Mouse (Mus musculus) layer of hippocampus, postnatal 14 days (tissue): Measurements from ENCODE around the gene Aup1. TPM values are rescaled to one million over a fixed set of nuclear protein-coding genes. Genes with fewer than 3 reads are reported as not detected.

Source experiments
- DNase-seq, 2 experiments: peaks; one replicate each; pipeline ENCODE4 v3.0.0; 2021 to 2022; ENCODE audit warnings: low spot score in 2 of 2, mixed read lengths in 1 of 2
- microRNA-seq, 2 experiments: library from miRNA; unstranded; fragments of <30 nt; microRNA quantifications; one replicate each; pipeline ENCODE4 v1.2.0; 2021
- total RNA-seq, 2 experiments: library from RNA; stranded (reverse); gene quantifications; 2 replicates each; pipeline ENCODE4 v1.2.3; 2021

Aup1 gene
- total RNA-seq, 2 experiments from 2014 or later: 108 to 116 TPM

DNA sequence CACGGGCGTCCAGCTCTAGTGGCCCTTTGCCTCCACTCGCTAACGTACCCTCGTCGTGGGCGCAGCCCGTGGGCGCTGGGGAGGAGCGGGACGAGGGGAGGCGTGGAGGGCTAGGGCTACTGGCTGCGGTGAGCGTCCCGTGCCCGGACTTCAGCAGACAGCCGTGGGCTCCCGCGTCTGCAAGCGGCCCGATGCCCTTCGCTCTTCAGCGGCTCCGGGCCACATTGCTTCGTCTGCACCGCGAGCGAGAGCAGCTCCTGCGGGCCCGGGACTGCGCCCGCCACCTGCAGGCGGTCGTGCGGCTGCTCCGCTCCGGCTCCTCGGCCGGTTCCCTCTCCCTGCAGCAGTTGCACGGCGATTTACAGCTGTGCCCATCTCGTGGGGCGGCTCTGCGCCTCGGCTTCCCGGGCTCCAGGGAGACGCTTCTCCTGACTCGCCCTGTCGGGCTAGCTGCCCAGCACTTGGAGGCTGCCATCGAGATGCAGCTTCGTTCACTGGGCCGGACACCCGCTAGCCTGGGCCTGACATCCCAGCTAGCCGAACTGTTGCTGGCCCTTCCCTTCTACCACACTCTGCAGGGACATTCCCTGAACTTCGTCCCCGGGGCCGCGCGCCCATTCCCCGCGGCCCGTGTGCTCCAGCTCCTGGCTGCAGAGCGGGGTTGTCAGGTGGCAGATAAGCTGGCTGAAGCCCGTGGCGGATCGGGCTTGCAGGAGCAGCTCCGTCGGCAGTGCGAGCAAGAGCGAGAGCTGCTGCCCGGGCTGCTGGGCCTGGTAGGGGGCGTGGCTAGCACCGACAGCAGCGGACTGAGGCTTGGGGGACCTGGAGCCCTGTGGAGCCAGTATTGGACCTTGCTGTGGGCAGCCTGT lies 47.6 kb downstream of the Aup1 start:
- peak in 1 of 2 experiments; percentile 58 for DNase-seq

DNA sequence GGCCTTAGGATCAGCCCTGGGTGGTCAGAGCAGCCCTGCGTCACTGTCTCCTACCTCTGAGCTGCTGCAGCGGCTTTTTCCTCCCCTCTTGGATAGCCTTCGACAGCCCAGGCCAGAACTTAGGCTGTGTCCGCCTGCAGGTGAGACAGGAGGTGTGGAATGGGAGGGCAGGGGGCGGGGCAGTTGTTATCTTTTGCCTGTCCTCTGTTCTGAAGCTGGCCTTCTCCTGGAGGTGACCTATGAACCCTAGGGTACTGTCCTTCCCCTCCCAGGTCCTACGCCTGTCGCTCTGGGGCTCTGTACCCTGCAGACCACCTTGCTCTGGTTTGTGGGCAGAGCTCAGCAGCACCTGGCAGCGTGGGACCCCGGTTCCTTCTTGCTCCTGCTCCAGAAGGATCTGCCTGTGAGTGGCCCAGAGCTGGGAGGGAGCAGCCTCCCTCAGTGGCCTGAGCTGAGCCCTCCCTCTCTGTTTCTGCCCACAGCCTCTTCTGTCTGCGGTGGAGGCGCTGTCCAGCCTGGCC lies 48.9 kb downstream of the Aup1 start:
- no peak for DNase-seq

GRCm38 (mm10) chr6:83104158-83104557 lies 49.8 kb downstream of the Aup1 start:
- peak; percentile 24 to 77 for DNase-seq

Small RNA genes lying within 50 kb of the gene (microRNA-seq; reads per million reads assigned to microRNA genes)
- gene Mir3470a: 0 reads per million in 2 experiments
- gene Mir7040: 0 reads per million in 2 experiments

Other genes starting within 250 kb of the Aup1 start
- 10 to 100 TPM; 43.4 to 44.2 TPM for gene Sema4f, start 114.8 kb upstream of the Aup1 start, total RNA-seq
- gene M1ap, start 107.6 kb upstream of the Aup1 start, total RNA-seq: under 1 TPM in 1 of 2 experiments, not detected in 1; 0.44 TPM
- gene Dok1, start 21.1 kb upstream of the Aup1 start, total RNA-seq: 1 to 10 TPM; 3.1 to 3.3 TPM
- gene Loxl3, start 20.3 kb upstream of the Aup1 start, total RNA-seq: 1 to 10 TPM; 2.3 to 3.8 TPM
- 10 to 100 TPM; 55.7 to 60.1 TPM for gene Htra2, start 752 bp downstream of the Aup1 start, total RNA-seq
- gene Dqx1, start 3.3 kb downstream of the Aup1 start, total RNA-seq: under 1 TPM; 0.48 to 0.74 TPM
- gene Tlx2, start 15.8 kb downstream of the Aup1 start, total RNA-seq: not detected
- 10 to 100 TPM; 23.3 to 27.0 TPM for gene Pcgf1, start 23.3 kb downstream of the Aup1 start, total RNA-seq
- gene Lbx2, start 31.8 kb downstream of the Aup1 start, total RNA-seq: not detected
- gene Ccdc142, start 47.1 kb downstream of the Aup1 start, total RNA-seq: 10 to 100 TPM in 1 of 2 experiments, 1 to 10 TPM in 1; 6.8 to 11.7 TPM
- 1 to 10 TPM; 5.2 to 6.4 TPM for gene Gm42688, start 47.1 kb downstream of the Aup1 start, total RNA-seq
- 10 to 100 TPM; 62.5 to 62.7 TPM for gene Mrpl53, start 54.5 kb downstream of the Aup1 start, total RNA-seq
- 10 to 100 TPM; 22.0 to 27.2 TPM for gene Mogs, start 61.0 kb downstream of the Aup1 start, total RNA-seq
- gene Wbp1, start 67.0 kb downstream of the Aup1 start, total RNA-seq: 10 to 100 TPM; 66.7 to 72.6 TPM
- gene Ino80b, start 70.9 kb downstream of the Aup1 start, total RNA-seq: 10 to 100 TPM; 24.1 TPM
- 10 to 100 TPM; 61.2 to 65.1 TPM for gene Rtkn, start 80.9 kb downstream of the Aup1 start, total RNA-seq
- 10 to 100 TPM; 24.4 to 26.0 TPM for gene Wdr54, start 101.9 kb downstream of the Aup1 start, total RNA-seq
- gene 1700003E16Rik, start 101.9 kb downstream of the Aup1 start, total RNA-seq: 10 to 100 TPM; 20.4 to 21.1 TPM
- 100 to 1,000 TPM; 358 to 382 TPM for gene Dctn1, start 111.4 kb downstream of the Aup1 start, total RNA-seq
- gene Slc4a5, start 165.3 kb downstream of the Aup1 start, total RNA-seq: 10 to 100 TPM in 1 of 2 experiments, under 1 TPM in 1; 0.41 to 11.9 TPM